ENCODE assay signal across 13 mouse cellular contexts in genomic region chr17:85869179-85869578, GRCm38 (mm10).
DNase-seq lines count a peak whose midpoint lies in the region; ATAC-seq and TF ChIP-seq lines count a peak whose summit lies in the region.
"Had no signal": no experiment of that assay in that cellular context is flagged by ENCODE, and none has a peak within 500 bp of the region (broad histone marks: within the 10 kb centered on the region; RNA-seq: fewer than 3 reads in every experiment).

No protein-coding gene starts in this region.

- H3K4me1 ChIP-seq in kidney, embryonic 15.5 days: peaks cover 60% of the 10 kb centered on the region
- H3K4me1 ChIP-seq in kidney, adult 2 months (ENCODE audit: control insufficient read depth, insufficient read depth, low read length): no peaks in the 10 kb centered on the region
- peaks cover 49% of the 10 kb centered on the region for H3K4me1 ChIP-seq in embryonic facial prominence, embryonic 14.5 days (ENCODE audit: control insufficient read depth, insufficient read depth, low read length)
- peaks cover 7% of the 10 kb centered on the region; the same call in 1 of the 2 replicates for H3K4me1 ChIP-seq in hindbrain, embryonic 16.5 days (ENCODE audit: control insufficient read depth, insufficient read depth, low read depth, low read length)
- peaks cover 13% of the 10 kb centered on the region for H3K4me1 ChIP-seq in neural tube, embryonic 15.5 days

- no peak overlapping the region for H3K4me2 ChIP-seq in kidney, embryonic 15.5 days
- no peak overlapping the region for H3K4me2 ChIP-seq in embryonic facial prominence, embryonic 14.5 days (ENCODE audit: low read depth, low read length)
- no peak overlapping the region for H3K4me2 ChIP-seq in hindbrain, embryonic 16.5 days (ENCODE audit: low read length)
- H3K4me2 ChIP-seq in neural tube, embryonic 15.5 days: no peak overlapping the region

- H3K36me3 ChIP-seq in kidney, embryonic 15.5 days: no peaks in the 10 kb centered on the region
- no peaks in the 10 kb centered on the region for H3K36me3 ChIP-seq in kidney, adult 2 months (ENCODE audit: control insufficient read depth, insufficient read depth, low read length)
- no peaks in the 10 kb centered on the region for H3K36me3 ChIP-seq in embryonic facial prominence, embryonic 14.5 days (ENCODE audit: control insufficient read depth, insufficient read depth, low read length)
- no peaks in the 10 kb centered on the region for H3K36me3 ChIP-seq in hindbrain, embryonic 16.5 days (ENCODE audit: control insufficient read depth, insufficient read depth, low read length)
- no peaks in the 10 kb centered on the region for H3K36me3 ChIP-seq in neural tube, embryonic 15.5 days

- no peak for TF ChIP-seq CTCF in kidney, adult 2 months (conservative IDR thresholded peaks at IDR 0.05; ENCODE audit: insufficient read depth, insufficient read length, low read depth, low read length)

- ATAC-seq in kidney, embryonic 15.5 days (replicated peaks; ENCODE audit: low FRiP score): no peak
- ATAC-seq in embryonic facial prominence, embryonic 14.5 days (ENCODE audit: low read depth): peak; percentile 31; the same call in 1 of the 2 replicates
- peak; percentile 60 for ATAC-seq in hindbrain, embryonic 16.5 days
- ATAC-seq in neural tube, embryonic 15.5 days (ENCODE audit: low FRiP score): no peak

- H3K27ac ChIP-seq in kidney, embryonic 15.5 days: peak overlapping the region; percentile 68
- no peak overlapping the region for H3K27ac ChIP-seq in kidney, adult 2 months (ENCODE audit: insufficient read depth, low read depth, low read length)
- peak overlapping the region; percentile 82 for H3K27ac ChIP-seq in embryonic facial prominence, embryonic 14.5 days (replicated peaks; ENCODE audit: low read depth, low read length)
- H3K27ac ChIP-seq in hindbrain, embryonic 16.5 days (ENCODE audit: low read depth, low read length): no peak overlapping the region
- no peak overlapping the region for H3K27ac ChIP-seq in neural tube, embryonic 15.5 days (replicated peaks)
- H3K27ac ChIP-seq: heart, adult 2 months; left cerebral cortex, adult 2 months had no signal

- H3K9ac ChIP-seq in kidney, embryonic 15.5 days: no peak overlapping the region
- H3K9ac ChIP-seq in embryonic facial prominence, embryonic 14.5 days (ENCODE audit: low read depth, low read length): no peak overlapping the region
- H3K9ac ChIP-seq in hindbrain, embryonic 16.5 days (ENCODE audit: low read depth, low read length): no peak overlapping the region; the same call in 1 of the 2 replicates
- 0 out of 2 replicates have a peak overlapping the region, but pooled peaks have one; percentile 23 for H3K9ac ChIP-seq in neural tube, embryonic 15.5 days (replicated peaks)

- peaks cover 37% of the 10 kb centered on the region for H3K27me3 ChIP-seq in kidney, embryonic 15.5 days
- no peaks in the 10 kb centered on the region for H3K27me3 ChIP-seq in kidney, adult 2 months (replicated peaks; ENCODE audit: control insufficient read depth, insufficient read depth, low read length)
- H3K27me3 ChIP-seq in embryonic facial prominence, embryonic 14.5 days (replicated peaks; ENCODE audit: control insufficient read depth, insufficient read depth, low read length): no peaks in the 10 kb centered on the region
- no peaks in the 10 kb centered on the region for H3K27me3 ChIP-seq in hindbrain, embryonic 16.5 days (replicated peaks; ENCODE audit: control insufficient read depth, insufficient read depth, low read length)
- H3K27me3 ChIP-seq in neural tube, embryonic 15.5 days (replicated peaks): 0 out of 2 replicates have a peak, but pooled peaks cover 8% of the 10 kb centered on the region

- TF ChIP-seq POLR2A in kidney, adult 2 months (IDR thresholded peaks at IDR 0.05; ENCODE audit: low read depth, low read length): no peak

- DNase-seq in kidney, adult 2 months: no peak
- DNase-seq in embryonic facial prominence, embryonic 14.5 days (ENCODE audit: low spot score): peak; percentile 87
- DNase-seq in ovary, adult 18-20 months (ENCODE audit: low spot score): no peak
- no peak for DNase-seq in cerebellum, adult 11 months
- DNase-seq: heart, adult 2 months; kidney, postnatal 14 days; lung, adult 18-20 months; right cerebral cortex, postnatal 4 days had no signal

- 44% methylated on average over 5 of the region's 5 CpGs for WGBS in kidney, embryonic 15.5 days
- 69% methylated on average over 5 of the region's 5 CpGs for WGBS in kidney, adult 2 months
- 15% methylated on average over 5 of the region's 5 CpGs for whole genome bisulfite sequencing in embryonic facial prominence, embryonic 14.5 days
- WGBS in hindbrain, embryonic 16.5 days: 44% methylated on average over 5 of the region's 5 CpGs
- 55% methylated on average over 5 of the region's 5 CpGs for WGBS in neural tube, embryonic 15.5 days

- H3K9me3 ChIP-seq in kidney, embryonic 15.5 days (replicated peaks): no peaks in the 10 kb centered on the region
- H3K9me3 ChIP-seq in embryonic facial prominence, embryonic 14.5 days (ENCODE audit: control insufficient read depth, low read length): no peaks in the 10 kb centered on the region
- no peaks in the 10 kb centered on the region for H3K9me3 ChIP-seq in hindbrain, embryonic 16.5 days (ENCODE audit: control insufficient read depth, low read length)
- H3K9me3 ChIP-seq in neural tube, embryonic 15.5 days (replicated peaks): no peaks in the 10 kb centered on the region

- no peak overlapping the region for H3K4me3 ChIP-seq in kidney, embryonic 15.5 days (replicated peaks)
- no peak overlapping the region for H3K4me3 ChIP-seq in kidney, adult 2 months (ENCODE audit: insufficient read depth, low read depth, low read length)
- no peak overlapping the region for H3K4me3 ChIP-seq in embryonic facial prominence, embryonic 14.5 days (ENCODE audit: low read depth, low read length)
- H3K4me3 ChIP-seq in hindbrain, embryonic 16.5 days (ENCODE audit: low read length): no peak overlapping the region
- H3K4me3 ChIP-seq in neural tube, embryonic 15.5 days (replicated peaks): no peak overlapping the region
- H3K4me3 ChIP-seq: heart, adult 2 months; left cerebral cortex, adult 2 months; myocyte had no signal

Comparison
In these comparisons a context has a peak if more than half of its experiments do, and no peak if none do; other contexts are left out.
1. H3K27ac ChIP-seq: peak in kidney, embryonic 15.5 days (single experiment) and embryonic facial prominence, embryonic 14.5 days (single experiment); none in kidney, adult 2 months (single experiment), hindbrain, embryonic 16.5 days (single experiment) and neural tube, embryonic 15.5 days (single experiment).
2. ATAC-seq: peak in embryonic facial prominence, embryonic 14.5 days (single experiment) and hindbrain, embryonic 16.5 days (single experiment); none in kidney, embryonic 15.5 days (single experiment) and neural tube, embryonic 15.5 days (single experiment).